Mouse (Mus musculus) testis, adult 2 months (tissue): ENCODE measurements around the gene Rbms1. TPM values are rescaled to one million over a fixed set of nuclear protein-coding genes. Genes with fewer than 3 reads are reported as not detected.
"Not testable (repeated sequence)": the region's sequence is repeated elsewhere in the genome, so short reads cannot be mapped to it uniquely, and the experiment has no call there.

Source experiments
- H3K27ac ChIP-seq: fragments of 200-500 bp; 2 replicates; pipeline ENCODE4 v1.5.1; 2012; ENCODE audit warnings: low read depth, low read length; ENCODE audit not compliant: control insufficient read depth, insufficient read depth
- H3K27me3 ChIP-seq: fragments of 200-500 bp; 2 replicates; pipeline ENCODE4 v1.6.1; 2012; ENCODE audit warnings: mild to moderate bottlenecking, low read length, moderate library complexity; ENCODE audit not compliant: control insufficient read depth, insufficient read depth
- H3K36me3 ChIP-seq: fragments of 200-500 bp; 2 replicates; pipeline ENCODE4 v1.6.1; 2012; ENCODE audit warnings: mild to moderate bottlenecking, low read length; ENCODE audit not compliant: control insufficient read depth, insufficient read depth
- H3K4me1 ChIP-seq: fragments of 200-500 bp; 2 replicates; pipeline ENCODE4 v1.6.1; 2012; ENCODE audit warnings: low read length; ENCODE audit not compliant: control insufficient read depth, insufficient read depth
- H3K4me3 ChIP-seq: fragments of 200-500 bp; 2 replicates; pipeline ENCODE4 v1.5.1; 2012; ENCODE audit warnings: low read depth, mild to moderate bottlenecking, low read length, moderate library complexity, mixed read lengths; ENCODE audit not compliant: control insufficient read depth
- CTCF ChIP-seq: fragments of 200-500 bp; IDR thresholded peaks from 2 replicates; pipeline ENCODE4 v1.5.1; 2012; ENCODE audit warnings: low read depth, mild to moderate bottlenecking, inconsistent platforms, low read length, moderate library complexity; ENCODE audit not compliant: control insufficient read depth, insufficient read depth, insufficient replicate concordance
- POLR2A ChIP-seq: fragments of 200-500 bp; IDR thresholded peaks from 2 replicates; pipeline ENCODE4 v1.6.1; 2012; ENCODE audit warnings: low read depth, mild to moderate bottlenecking, inconsistent platforms, low read length, moderate library complexity; ENCODE audit not compliant: control insufficient read depth
- polyA plus RNA-seq: library from polyadenylated mRNA; depleted of rRNA; stranded (reverse); fragments of >200 nt; gene quantifications from 2 replicates; pipeline ENCODE4 v1.2.3, GENCODE M21; 2012

Gene Rbms1
- polyA plus RNA-seq, 1 experiment: 284 TPM

GRCm38 (mm10) chr2:60832254-60832653 lies 130.7 kb downstream of the Rbms1 start:
- Histone ChIP-seq H3K4me3 (no peak overlapping the region), H3K4me1 (no peaks in the 10 kb centered on the region), H3K27me3 (no peaks in the 10 kb centered on the region), H3K27ac (no peak overlapping the region), H3K36me3 (no peaks in the 10 kb centered on the region)
- no peak for TF ChIP-seq POLR2A
- no peak for TF ChIP-seq CTCF

GRCm38 (mm10) chr2:60830464-60830863 lies 132.5 kb downstream of the Rbms1 start:
- not testable (repeated sequence) for H3K4me1 ChIP-seq, H3K27me3 ChIP-seq, H3K4me3 ChIP-seq, H3K27ac ChIP-seq, H3K36me3 ChIP-seq

DNA sequence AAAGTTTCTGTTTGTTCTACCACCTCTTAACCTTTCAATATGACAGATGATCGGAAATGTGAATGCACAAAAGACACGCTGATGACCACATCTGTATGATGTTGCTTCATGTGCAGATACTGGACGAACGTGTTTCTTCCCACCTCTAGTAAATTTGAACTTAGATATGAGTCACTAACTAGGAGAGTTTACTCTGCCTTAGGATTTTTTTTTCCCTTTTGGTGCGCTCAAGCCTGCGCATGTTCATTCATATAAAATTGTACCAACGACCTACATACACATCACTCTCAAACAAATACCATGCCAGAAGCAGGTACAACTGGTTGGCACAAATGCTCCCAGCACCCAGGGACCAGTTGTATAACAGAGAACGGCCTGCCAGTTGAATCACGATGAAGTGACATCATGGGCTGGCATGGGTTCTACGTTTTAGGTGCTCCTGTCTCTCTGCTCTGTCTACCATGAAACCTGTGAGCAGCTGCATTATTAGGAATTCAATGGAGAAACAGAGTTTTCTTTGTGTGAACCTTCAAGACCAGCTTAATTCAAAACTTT lies 134.0 kb downstream of the Rbms1 start:
- H3K27me3 ChIP-seq: no peaks in the 10 kb centered on the region
- no peaks in the 10 kb centered on the region for H3K4me1 ChIP-seq
- H3K27ac ChIP-seq: no peak overlapping the region
- no peak overlapping the region for H3K4me3 ChIP-seq
- no peaks in the 10 kb centered on the region for H3K36me3 ChIP-seq
- TF ChIP-seq POLR2A (no peak), CTCF (no peak)

DNA sequence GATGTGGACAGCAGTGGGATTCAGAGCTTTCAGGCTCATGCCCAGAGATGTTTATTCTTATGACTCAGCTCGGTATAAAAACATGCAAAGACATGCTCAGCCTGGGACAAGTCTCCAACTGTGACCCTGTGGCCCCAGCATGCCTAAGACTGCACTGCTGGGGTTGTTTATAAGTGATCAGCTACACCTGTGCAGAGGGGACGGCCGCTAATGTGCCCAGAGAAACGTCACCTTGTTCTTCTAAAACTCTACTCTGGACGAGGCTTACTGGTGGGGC lies 135.9 kb downstream of the Rbms1 start:
- no peaks in the 10 kb centered on the region for H3K4me1 ChIP-seq
- TF ChIP-seq POLR2A: no peak
- TF ChIP-seq CTCF: no peak
- no peak overlapping the region for H3K4me3 ChIP-seq
- H3K36me3 ChIP-seq: no peaks in the 10 kb centered on the region
- no peak overlapping the region for H3K27ac ChIP-seq
- no peaks in the 10 kb centered on the region for H3K27me3 ChIP-seq

- Histone ChIP-seq H3K27ac (no peak overlapping the region; the same call in 1 of the 2 replicates), H3K36me3 (no peaks in the 10 kb centered on the region), H3K27me3 (no peaks in the 10 kb centered on the region), H3K4me3 (no peak overlapping the region), H3K4me1 (no peaks in the 10 kb centered on the region)
- TF ChIP-seq POLR2A: no peak
- TF ChIP-seq CTCF: no peak
These were observed 136.4 kb downstream of the Rbms1 start for GRCm38 (mm10) chr2:60826406-60827151.

DNA sequence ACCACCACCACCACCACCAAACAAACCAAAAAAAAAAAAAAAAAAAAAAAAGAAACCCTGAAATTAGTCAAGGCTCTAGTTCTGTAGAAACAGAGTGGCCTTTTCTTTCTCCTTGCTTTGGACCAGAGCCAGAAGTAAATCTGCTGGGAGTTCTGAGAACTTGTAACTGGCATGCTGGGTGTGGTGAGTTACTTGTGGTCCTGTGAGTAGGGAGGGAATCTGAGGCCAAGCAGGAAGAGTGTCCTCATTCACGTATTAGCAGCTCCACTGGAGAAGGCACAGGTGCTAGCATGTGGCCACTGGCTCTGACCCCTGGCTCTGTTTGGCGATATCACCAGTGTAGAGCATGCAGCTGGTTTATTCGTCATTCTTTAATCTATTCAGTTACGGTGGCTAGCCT lies 137.3 kb downstream of the Rbms1 start:
- TF ChIP-seq POLR2A (no peak), CTCF (no peak)
- H3K36me3 ChIP-seq: no peaks in the 10 kb centered on the region

GRCm38 (mm10) chr2:60821635-60822034 lies 141.4 kb downstream of the Rbms1 start:
- Histone ChIP-seq H3K27ac (no peak overlapping the region), H3K36me3 (no peaks in the 10 kb centered on the region), H3K4me3 (no peak overlapping the region), H3K27me3 (no peaks in the 10 kb centered on the region), H3K4me1 (no peaks in the 10 kb centered on the region)
- TF ChIP-seq CTCF: no peak
- TF ChIP-seq POLR2A: no peak

More for the DNA sequence above, 137.3 kb downstream of the Rbms1 start:
- H3K27ac ChIP-seq: no peak overlapping the region
- H3K27me3 ChIP-seq: no peaks in the 10 kb centered on the region
- no peaks in the 10 kb centered on the region for H3K4me1 ChIP-seq
- H3K4me3 ChIP-seq: no peak overlapping the region
